Mouse (Mus musculus): ENCODE data around the gene Cd63.

DNA sequence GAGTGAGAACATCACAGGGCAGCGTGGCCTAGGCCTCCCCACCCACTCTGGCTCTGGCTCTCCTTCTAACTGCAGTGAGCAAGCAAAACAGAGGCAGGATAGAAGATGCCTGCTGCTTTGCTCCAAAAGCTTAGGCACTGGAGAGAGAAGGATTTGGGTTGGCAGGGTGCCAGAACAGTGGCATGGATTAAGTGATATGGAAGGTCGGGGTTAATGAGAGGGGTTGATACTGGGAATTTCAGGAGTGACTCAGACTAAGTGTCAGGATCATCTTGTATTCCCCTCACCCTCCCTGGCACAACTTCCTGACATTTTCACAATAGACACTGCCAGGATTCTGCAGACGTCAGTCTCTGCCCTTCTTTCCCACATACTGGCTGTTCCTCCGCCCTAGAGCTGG, 27.6 kb downstream of the Cd63 start:
- no peak for TF ChIP-seq CTCF (IDR thresholded peaks at IDR 0.05; ENCODE audit: insufficient read depth, low read depth, low read length)
- TF ChIP-seq POLR2A (IDR thresholded peaks at IDR 0.05; ENCODE audit: insufficient read depth, low read depth, low read length) = no peak
